Mouse (Mus musculus): Measurements from ENCODE around the gene Msx2. TPM values are rescaled to one million over a fixed set of nuclear protein-coding genes. Genes with fewer than 3 reads are reported as not detected.

Gene Msx2
- polyA plus RNA-seq, 1 experiment from 2014 or later, result 66.3 TPM

DNA sequence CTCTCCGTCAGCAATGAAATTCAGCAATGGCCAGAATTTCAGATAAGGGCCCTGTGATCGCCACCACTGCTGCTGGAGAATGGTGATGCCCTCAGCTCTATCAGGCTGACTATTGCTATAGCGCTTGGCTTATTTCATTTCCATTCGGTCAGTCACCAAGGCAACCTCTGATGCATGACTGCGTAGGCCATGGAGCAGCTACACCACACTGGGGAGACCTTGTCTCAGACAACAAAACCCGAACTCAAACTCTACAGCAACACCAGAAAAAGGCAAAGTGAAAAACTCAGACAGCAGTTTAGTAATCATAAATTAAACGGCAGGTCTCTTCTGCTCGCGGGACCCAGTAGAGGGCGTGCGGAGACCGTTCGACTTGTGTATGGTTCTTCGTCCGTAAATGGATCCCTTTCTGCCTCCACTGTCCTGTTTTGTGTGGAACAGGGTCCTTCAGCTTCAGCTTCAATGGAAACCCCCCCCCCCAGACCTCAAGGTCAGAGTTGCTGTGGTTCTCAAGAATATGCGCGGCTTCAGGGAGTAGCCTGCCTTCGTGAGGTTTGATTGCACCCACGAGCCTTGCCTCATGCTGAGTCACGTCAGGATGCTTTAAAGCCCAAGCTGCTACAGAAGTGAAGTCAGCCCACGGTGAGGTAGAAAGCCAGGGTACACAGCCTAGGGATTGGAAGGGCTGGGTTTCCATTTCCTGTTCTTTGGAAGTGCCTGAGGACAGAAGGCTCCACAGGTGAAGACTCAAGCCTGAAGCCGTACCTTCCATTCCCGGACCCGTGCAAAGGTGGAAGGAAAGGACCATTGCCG, 30.5 kb downstream of the Msx2 start:
- Histone ChIP-seq H3K9me3 (ENCODE audit: control insufficient read depth, low read length) (no peaks in the 10 kb centered on the region), H3K4me3 (ENCODE audit: low read depth, low read length) (0 out of 2 replicates have a peak overlapping the region, but pooled peaks have one; percentile 10), H3K27me3 (ENCODE audit: control insufficient read depth, insufficient read depth, low read length) (no peaks in the 10 kb centered on the region), H3K27ac (ENCODE audit: low read depth, low read length) (no peak overlapping the region), H3K9ac (ENCODE audit: low read depth, low read length) (no peak overlapping the region), H3K4me2 (replicated peaks; ENCODE audit: low read depth, low read length) (peak overlapping the region; percentile 38), H3K36me3 (ENCODE audit: control insufficient read depth, insufficient read depth, low read length) (no peaks in the 10 kb centered on the region), H3K4me1 (replicated peaks; ENCODE audit: control insufficient read depth, insufficient read depth, low read length) (no peaks in the 10 kb centered on the region)
- DNase-seq (ENCODE audit: low spot score) (peak; percentile 74), ATAC-seq (ENCODE audit: low FRiP score) (no peak)
- 34% methylated on average over 25 of the region's 25 CpGs for WGBS

GRCm38 (mm10) chr13:53441307-53442028, 31.4 kb downstream of the Msx2 start:
- WGBS, result 74% methylated on average over 5 of the region's 5 CpGs
- no peaks in the 10 kb centered on the region for H3K27me3 ChIP-seq (ENCODE audit: control insufficient read depth, insufficient read depth, low read length)
- no peak overlapping the region for H3K4me3 ChIP-seq (ENCODE audit: low read depth, low read length)
- H3K27ac ChIP-seq (ENCODE audit: low read depth, low read length), result no peak overlapping the region
- H3K9me3 ChIP-seq (ENCODE audit: control insufficient read depth, low read length), result no peaks in the 10 kb centered on the region
- H3K4me1 ChIP-seq (replicated peaks; ENCODE audit: control insufficient read depth, insufficient read depth, low read length), result no peaks in the 10 kb centered on the region
- H3K4me2 ChIP-seq (replicated peaks; ENCODE audit: low read depth, low read length), result no peak overlapping the region
- H3K9ac ChIP-seq (ENCODE audit: low read depth, low read length), result no peak overlapping the region
- DNase-seq (ENCODE audit: low spot score), result no peak
- ATAC-seq (ENCODE audit: low FRiP score), result no peak
- H3K36me3 ChIP-seq (ENCODE audit: control insufficient read depth, insufficient read depth, low read length), result no peaks in the 10 kb centered on the region

DNA sequence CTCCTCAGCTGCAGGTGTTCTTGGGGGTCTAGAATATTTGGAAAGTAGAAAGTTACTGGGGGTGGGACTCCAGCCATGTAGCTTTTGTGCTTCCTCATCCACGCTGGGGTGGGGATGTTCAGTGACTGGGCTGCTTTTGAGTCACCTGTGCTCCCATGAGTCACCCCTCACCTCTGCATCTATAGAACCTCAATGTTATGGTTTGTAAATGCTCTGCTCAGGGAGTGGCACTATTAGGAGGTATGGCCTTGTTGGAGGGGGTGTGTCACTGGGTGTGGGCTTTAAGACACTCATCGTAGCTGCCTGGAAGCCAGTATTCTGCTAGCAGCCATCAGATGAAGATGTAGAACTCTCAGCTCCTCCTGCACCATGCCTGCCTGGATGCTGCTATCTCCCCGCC, 32.9 kb downstream of the Msx2 start:
- no peak for DNase-seq (ENCODE audit: low spot score)
- H3K27ac ChIP-seq (ENCODE audit: low read depth, low read length), result no peak overlapping the region
- H3K4me3 ChIP-seq (ENCODE audit: low read depth, low read length), result no peak overlapping the region
- no peak overlapping the region for H3K4me2 ChIP-seq (replicated peaks; ENCODE audit: low read depth, low read length)
- no peaks in the 10 kb centered on the region for H3K4me1 ChIP-seq (replicated peaks; ENCODE audit: control insufficient read depth, insufficient read depth, low read length)
- no peak overlapping the region for H3K9ac ChIP-seq (ENCODE audit: low read depth, low read length)
- no peak for ATAC-seq (ENCODE audit: low FRiP score)
- no peaks in the 10 kb centered on the region for H3K27me3 ChIP-seq (ENCODE audit: control insufficient read depth, insufficient read depth, low read length)
- H3K9me3 ChIP-seq (ENCODE audit: control insufficient read depth, low read length), result no peaks in the 10 kb centered on the region
- no peaks in the 10 kb centered on the region for H3K36me3 ChIP-seq (ENCODE audit: control insufficient read depth, insufficient read depth, low read length)
- WGBS, result 82% methylated on average over 3 of the region's 3 CpGs

DNA sequence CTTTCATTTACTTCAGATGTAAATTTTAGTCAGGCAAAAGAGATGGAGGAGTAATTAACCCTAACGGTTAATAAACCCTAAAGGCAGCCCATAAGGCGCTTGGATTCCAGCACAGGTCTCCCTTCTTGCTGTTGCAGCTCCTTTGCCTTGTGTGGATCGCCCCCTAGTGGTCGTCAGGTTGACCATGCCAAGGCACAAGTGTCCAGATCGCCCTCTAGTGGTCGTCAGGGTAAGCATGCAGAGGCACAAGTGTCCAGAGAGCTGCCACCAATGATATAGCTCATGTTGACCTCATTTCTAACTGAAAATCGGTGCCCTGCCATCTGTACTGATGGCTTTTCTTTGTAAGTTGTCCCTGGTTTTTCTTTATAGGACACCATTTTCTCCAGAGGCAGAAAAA, 46.4 kb downstream of the Msx2 start:
- Histone ChIP-seq H3K4me1 (replicated peaks; ENCODE audit: control insufficient read depth, insufficient read depth, low read length) (no peaks in the 10 kb centered on the region), H3K27ac (ENCODE audit: low read depth, low read length) (no peak overlapping the region), H3K4me2 (replicated peaks; ENCODE audit: low read depth, low read length) (no peak overlapping the region), H3K36me3 (ENCODE audit: control insufficient read depth, insufficient read depth, low read length) (no peaks in the 10 kb centered on the region), H3K4me3 (ENCODE audit: low read depth, low read length) (no peak overlapping the region), H3K9me3 (ENCODE audit: control insufficient read depth, low read length) (no peaks in the 10 kb centered on the region), H3K9ac (ENCODE audit: low read depth, low read length) (no peak overlapping the region), H3K27me3 (ENCODE audit: control insufficient read depth, insufficient read depth, low read length) (no peaks in the 10 kb centered on the region)
- DNase-seq (ENCODE audit: low spot score), result peak; percentile 91
- ATAC-seq (ENCODE audit: low FRiP score), result no peak
- 25% methylated on average over 7 of the region's 7 CpGs for WGBS

DNA sequence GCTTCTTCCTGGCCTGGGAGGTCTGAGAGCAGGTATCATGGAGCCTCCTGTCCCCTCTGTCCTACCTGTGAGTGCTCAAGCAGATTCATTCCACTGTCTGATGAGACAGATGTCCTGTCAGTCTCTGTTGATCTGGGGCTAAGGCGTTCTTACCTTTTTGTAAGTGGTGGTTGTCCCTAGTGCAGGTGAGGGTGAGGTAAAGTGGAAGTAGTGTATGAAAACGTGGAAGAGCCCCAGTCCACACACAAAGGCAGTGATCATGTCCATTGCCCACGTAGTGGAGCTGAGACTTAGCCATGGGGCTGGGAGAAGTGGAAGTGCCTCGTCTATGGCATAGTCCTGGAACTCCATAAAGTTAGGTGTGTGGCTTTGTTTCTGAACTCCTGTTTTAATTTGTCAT, 51.7 kb downstream of the Msx2 start:
- DNase-seq (ENCODE audit: low spot score) (no peak), ATAC-seq (ENCODE audit: low FRiP score) (no peak)
- H3K4me3 ChIP-seq (ENCODE audit: low read depth, low read length), result no peak overlapping the region
- H3K9me3 ChIP-seq (ENCODE audit: control insufficient read depth, low read length), result no peaks in the 10 kb centered on the region
- no peak overlapping the region for H3K4me2 ChIP-seq (replicated peaks; ENCODE audit: low read depth, low read length)
- H3K9ac ChIP-seq (ENCODE audit: low read depth, low read length), result no peak overlapping the region
- H3K36me3 ChIP-seq (ENCODE audit: control insufficient read depth, insufficient read depth, low read length), result no peaks in the 10 kb centered on the region
- no peak overlapping the region for H3K27ac ChIP-seq (ENCODE audit: low read depth, low read length)
- WGBS, result 76% methylated on average over 4 of the region's 4 CpGs
- no peaks in the 10 kb centered on the region for H3K4me1 ChIP-seq (replicated peaks; ENCODE audit: control insufficient read depth, insufficient read depth, low read length)
- H3K27me3 ChIP-seq (ENCODE audit: control insufficient read depth, insufficient read depth, low read length), result no peaks in the 10 kb centered on the region

GRCm38 (mm10) chr13:53420741-53421140, 52.1 kb downstream of the Msx2 start:
- H3K27ac ChIP-seq (ENCODE audit: low read depth, low read length), result no peak overlapping the region
- 77% methylated on average over 4 of the region's 4 CpGs for WGBS
- H3K36me3 ChIP-seq (ENCODE audit: control insufficient read depth, insufficient read depth, low read length), result no peaks in the 10 kb centered on the region
- DNase-seq (ENCODE audit: low spot score), result no peak
- no peak overlapping the region for H3K4me2 ChIP-seq (replicated peaks; ENCODE audit: low read depth, low read length)
- no peak for ATAC-seq (ENCODE audit: low FRiP score)
- H3K27me3 ChIP-seq (ENCODE audit: control insufficient read depth, insufficient read depth, low read length), result no peaks in the 10 kb centered on the region
- H3K4me1 ChIP-seq (replicated peaks; ENCODE audit: control insufficient read depth, insufficient read depth, low read length), result no peaks in the 10 kb centered on the region
- no peaks in the 10 kb centered on the region for H3K9me3 ChIP-seq (ENCODE audit: control insufficient read depth, low read length)
- no peak overlapping the region for H3K4me3 ChIP-seq (ENCODE audit: low read depth, low read length)
- no peak overlapping the region for H3K9ac ChIP-seq (ENCODE audit: low read depth, low read length)

- H3K27ac ChIP-seq (ENCODE audit: low read depth, low read length), result no peak overlapping the region
- H3K4me1 ChIP-seq (replicated peaks; ENCODE audit: control insufficient read depth, insufficient read depth, low read length), result no peaks in the 10 kb centered on the region
- ATAC-seq (ENCODE audit: low FRiP score) (no peak), DNase-seq (ENCODE audit: low spot score) (no peak)
- 81% methylated on average over 8 of the region's 8 CpGs for WGBS
- no peaks in the 10 kb centered on the region for H3K36me3 ChIP-seq (ENCODE audit: control insufficient read depth, insufficient read depth, low read length)
- H3K4me3 ChIP-seq (ENCODE audit: low read depth, low read length), result no peak overlapping the region
- H3K27me3 ChIP-seq (ENCODE audit: control insufficient read depth, insufficient read depth, low read length), result no peaks in the 10 kb centered on the region
- H3K9me3 ChIP-seq (ENCODE audit: control insufficient read depth, low read length), result no peaks in the 10 kb centered on the region
- H3K9ac ChIP-seq (ENCODE audit: low read depth, low read length), result no peak overlapping the region
- H3K4me2 ChIP-seq (replicated peaks; ENCODE audit: low read depth, low read length), result no peak overlapping the region
Measured at GRCm38 (mm10) chr13:53419681-53420080, 53.2 kb downstream of the Msx2 start.

DNA sequence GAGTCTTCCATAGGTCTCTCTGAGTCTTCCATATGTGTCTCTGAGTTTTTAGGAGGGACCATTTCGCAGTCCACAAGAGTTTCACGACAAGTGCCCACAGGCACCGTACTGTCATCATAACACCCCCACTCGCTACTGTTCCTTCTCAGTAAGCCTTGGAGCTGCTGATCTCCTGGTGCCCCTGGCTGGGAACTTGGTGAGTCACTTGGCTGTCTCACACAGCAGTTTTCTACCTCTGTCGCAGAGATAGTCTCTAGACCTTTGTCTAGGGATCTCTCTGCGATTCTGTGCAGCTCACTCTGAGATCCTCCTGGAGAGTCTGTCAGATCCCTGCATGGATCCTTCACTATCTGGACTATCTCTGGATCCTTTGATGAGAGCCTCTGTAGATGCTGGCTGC, 55.2 kb downstream of the Msx2 start:
- H3K27ac ChIP-seq (ENCODE audit: low read depth, low read length), result no peak overlapping the region
- WGBS, result 90% methylated on average over 6 of the region's 6 CpGs
- no peak overlapping the region for H3K4me3 ChIP-seq (ENCODE audit: low read depth, low read length)
- H3K9me3 ChIP-seq (ENCODE audit: control insufficient read depth, low read length), result no peaks in the 10 kb centered on the region
- no peak overlapping the region for H3K9ac ChIP-seq (ENCODE audit: low read depth, low read length)
- H3K4me1 ChIP-seq (replicated peaks; ENCODE audit: control insufficient read depth, insufficient read depth, low read length), result no peaks in the 10 kb centered on the region
- ATAC-seq (ENCODE audit: low FRiP score) (no peak), DNase-seq (ENCODE audit: low spot score) (no peak)
- H3K27me3 ChIP-seq (ENCODE audit: control insufficient read depth, insufficient read depth, low read length), result no peaks in the 10 kb centered on the region
- no peaks in the 10 kb centered on the region for H3K36me3 ChIP-seq (ENCODE audit: control insufficient read depth, insufficient read depth, low read length)
- no peak overlapping the region for H3K4me2 ChIP-seq (replicated peaks; ENCODE audit: low read depth, low read length)
